Mouse (Mus musculus): Measurements from ENCODE around the gene Taf10.
"Not testable (repeated sequence)": the region's sequence is repeated elsewhere in the genome, so short reads cannot be mapped to it uniquely, and the experiment has no call there.

Gene Taf10

GRCm38 (mm10) chr7:105737648-105738047 lies 6.5 kb downstream of the Taf10 start:
- POLR2A ChIA-PET, result interaction anchor here in 3 of 4 experiments (0.6 to 10.9 kb wide), 13 partner anchors 10 to 1801 kb away, joined by 3 to 185 read pairs (median 12); partner anchors contain the start of genes Tpp1 (in 3 of the 3), Mrpl17 (in 2 of the 3), Arfip2 (in 1 of the 3) and Dnhd1 (in 1 of the 3)
- CTCF ChIA-PET, result interaction anchor here in 2 of 4 experiments (0.7 to 1.6 kb wide), 3 partner anchors 11 to 329 kb away, joined by 4 to 10 read pairs (median 7); partner anchors contain the start of gene Mrpl17 (in 1 of the 2)

GRCm38 (mm10) chr7:105736911-105737521 lies 7.1 kb downstream of the Taf10 start, which contains the start of gene Rrp8:
Gene Rrp8, minus strand, starts transcription at chr7:105737385.
- POLR2A ChIA-PET, result interaction anchor here (0.6 to 10.9 kb wide), 24 partner anchors 7 to 1857 kb away, joined by 3 to 185 read pairs (median 8); partner anchors contain the start of genes Tpp1 (in 4 of the 4), Mrpl17 (in 3 of the 4), Arfip2 (in 2 of the 4) and Gm45799 (in 2 of the 4)
- CTCF ChIA-PET, result interaction anchor here in 2 of 4 experiments (0.7 to 1.6 kb wide), 4 partner anchors 10 to 328 kb away, joined by 4 to 10 read pairs (median 8); partner anchors contain the start of genes Dnhd1 (in 1 of the 2) and Mrpl17 (in 1 of the 2)

DNA sequence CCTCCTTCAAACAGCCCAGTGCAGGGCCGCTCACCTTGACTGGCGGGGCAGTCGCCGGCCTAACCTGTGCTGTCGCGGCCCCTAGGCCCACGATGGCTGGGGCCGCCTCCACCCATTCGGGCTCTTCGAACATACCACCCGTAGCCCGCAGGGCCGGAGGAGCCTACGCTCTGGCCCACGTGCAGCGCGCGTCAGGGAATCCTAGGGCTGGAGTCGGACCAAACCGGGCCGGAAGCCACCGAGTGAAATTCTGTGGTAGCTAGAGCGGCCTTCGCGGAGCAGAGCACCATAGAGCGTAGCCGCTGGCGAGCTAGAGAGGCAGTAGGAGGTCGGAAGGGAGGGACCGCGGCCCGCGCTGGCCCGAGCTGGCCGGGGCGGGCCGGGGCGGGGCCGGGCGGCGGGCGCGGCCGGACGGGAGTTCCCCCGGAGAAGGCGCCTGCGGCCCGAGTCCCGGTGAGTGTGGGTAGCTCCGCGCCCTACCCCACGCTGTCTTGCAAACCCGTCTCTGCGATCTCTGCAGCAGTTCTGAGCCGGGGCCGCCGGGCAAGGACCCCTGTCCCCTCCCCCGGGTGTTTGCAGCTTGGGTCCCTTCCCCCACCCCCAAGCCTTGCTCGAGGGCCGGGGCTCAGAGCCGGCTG lies 7.8 kb downstream of the Taf10 start, which contains the start of gene Ilk:
TSS of gene Ilk (plus strand) at position 329 of the 638 bp plus-strand sequence.
- POLR2A ChIA-PET, result interaction anchor here (0.6 to 10.9 kb wide), 25 partner anchors 8 to 1858 kb away, joined by 3 to 185 read pairs (median 8); partner anchors contain the start of genes Tpp1 (in 4 of the 4), Mrpl17 (in 3 of the 4), Arfip2 (in 2 of the 4) and Dnhd1 (in 2 of the 4)
- CTCF ChIA-PET, result interaction anchor here in 1 of 4 experiments (1.2 to 1.6 kb wide), 3 partner anchors 10 to 85 kb away, joined by 4 to 9 read pairs (median 7); partner anchors contain the start of genes Dnhd1 and Mrpl17

DNA sequence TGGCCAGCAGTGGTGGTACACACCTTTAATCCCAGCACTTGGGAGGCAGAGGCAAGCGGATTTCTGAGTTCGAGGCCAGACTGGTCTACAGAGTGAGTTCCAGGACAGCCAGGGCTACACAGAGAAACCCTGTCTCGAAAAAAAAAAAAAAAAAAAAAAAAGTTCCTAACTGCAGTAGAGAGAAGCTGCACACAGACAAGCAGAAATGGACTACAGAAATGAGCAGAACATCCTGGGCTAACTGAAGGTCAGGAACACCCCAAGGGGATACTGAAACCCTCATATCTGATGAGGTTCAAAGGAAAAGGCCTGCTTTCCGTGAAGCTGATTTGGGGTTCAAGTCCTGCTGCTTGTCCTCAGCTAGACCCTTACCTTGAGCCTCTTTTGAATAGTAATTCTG lies 8.7 kb downstream of the Taf10 start:
- POLR2A ChIA-PET, result interaction anchor here (0.7 to 10.9 kb wide), 18 partner anchors 9 to 1859 kb away, joined by 3 to 185 read pairs (median 10); partner anchors contain the start of genes Tpp1 (in 4 of the 4), Mrpl17 (in 3 of the 4), Taf10 (in 3 of the 4) and Arfip2 (in 2 of the 4)
- CTCF ChIA-PET, result not testable (repeated sequence)

DNA sequence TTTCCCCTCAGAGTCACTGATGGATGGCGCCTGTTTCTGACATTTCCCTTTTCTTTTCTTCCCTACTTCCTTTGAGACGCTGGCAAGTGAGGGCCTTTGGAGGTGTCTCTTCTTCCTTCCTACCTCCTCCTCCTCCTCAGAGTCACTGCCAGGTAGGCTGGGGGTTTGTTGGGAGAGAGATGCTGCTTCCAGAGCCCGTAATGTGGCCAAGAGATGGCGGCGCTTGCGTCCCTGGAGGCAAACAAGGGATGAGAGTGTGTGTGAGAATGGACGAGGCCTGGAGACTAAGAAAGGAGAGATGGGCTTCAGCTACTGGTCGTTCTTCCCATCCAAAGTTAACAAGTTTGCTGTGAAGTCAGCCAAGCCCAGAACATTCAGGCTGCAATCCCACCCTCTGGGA lies 9.3 kb downstream of the Taf10 start:
- CTCF ChIA-PET, result no interaction called here
- POLR2A ChIA-PET, result interaction anchor here in 3 of 4 experiments (2.8 to 10.9 kb wide), 4 partner anchors 9 to 20 kb away, joined by 15 to 185 read pairs (median 46); partner anchors contain the start of genes Tpp1 (in 3 of the 3) and Taf10 (in 1 of the 3)

DNA sequence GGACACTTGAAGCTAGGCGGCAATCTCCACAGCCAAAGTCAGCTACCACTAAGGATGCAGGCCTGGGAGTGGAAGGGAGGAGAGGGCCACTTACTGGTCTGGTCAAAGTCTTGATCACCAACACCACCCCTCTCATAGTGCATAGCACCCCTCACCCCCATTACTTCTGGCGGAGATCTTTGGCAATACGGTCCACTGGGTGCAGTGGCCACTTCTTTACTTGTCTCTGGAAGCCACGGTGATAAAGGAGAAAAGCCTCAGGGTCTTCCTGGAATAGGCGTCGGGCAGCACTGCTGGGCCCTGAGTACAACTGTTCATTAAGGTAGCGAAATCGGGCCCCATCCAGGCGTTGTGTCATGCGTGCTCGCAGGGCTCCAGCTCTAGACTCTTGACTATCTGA lies 10.3 kb downstream of the Taf10 start:
- POLR2A ChIA-PET, result interaction anchor here in 2 of 4 experiments (1.4 to 10.9 kb wide), 5 partner anchors 10 to 28 kb away, joined by 3 to 185 read pairs (median 15); partner anchors contain the start of genes Taf10 (in 2 of the 2) and Tpp1 (in 2 of the 2)

GRCm38 (mm10) chr7:105728701-105729428 lies 15.3 kb downstream of the Taf10 start:
- ChIA-PET POLR2A (interaction anchor here in 2 of 4 experiments (0.6 to 3.8 kb wide), 3 partner anchors 11 to 82 kb away, joined by 3 to 15 read pairs (median 4); partner anchors contain the start of gene Mrpl17 (in 1 of the 2)), CTCF (interaction anchor here in 1 of 4 experiments (1.1 kb wide), 1 partner anchor 14 kb away, joined by 3 read pairs; no protein-coding TSS in a partner anchor)

More for the DNA sequence above, 10.3 kb downstream of the Taf10 start:
- CTCF ChIA-PET, result no interaction called here

GRCm38 (mm10) chr7:105726980-105727325 lies 17.2 kb downstream of the Taf10 start:
- CTCF ChIA-PET, result interaction anchor here in 3 of 4 experiments (0.6 to 1.5 kb wide), 16 partner anchors 10 to 444 kb away, joined by 3 to 7 read pairs (median 4); partner anchors contain the start of genes Mrpl17 (in 2 of the 3), Taf10 (in 2 of the 3), Dnhd1 (in 1 of the 3) and Ilk (in 1 of the 3)
- POLR2A ChIA-PET, result interaction anchor here in 3 of 4 experiments (0.6 to 3.8 kb wide), 15 partner anchors 9 to 336 kb away, joined by 3 to 15 read pairs (median 4); partner anchors contain the start of genes Tpp1 (in 3 of the 3), Rrp8 (in 2 of the 3), Dnhd1 (in 1 of the 3) and Ilk (in 1 of the 3)

DNA sequence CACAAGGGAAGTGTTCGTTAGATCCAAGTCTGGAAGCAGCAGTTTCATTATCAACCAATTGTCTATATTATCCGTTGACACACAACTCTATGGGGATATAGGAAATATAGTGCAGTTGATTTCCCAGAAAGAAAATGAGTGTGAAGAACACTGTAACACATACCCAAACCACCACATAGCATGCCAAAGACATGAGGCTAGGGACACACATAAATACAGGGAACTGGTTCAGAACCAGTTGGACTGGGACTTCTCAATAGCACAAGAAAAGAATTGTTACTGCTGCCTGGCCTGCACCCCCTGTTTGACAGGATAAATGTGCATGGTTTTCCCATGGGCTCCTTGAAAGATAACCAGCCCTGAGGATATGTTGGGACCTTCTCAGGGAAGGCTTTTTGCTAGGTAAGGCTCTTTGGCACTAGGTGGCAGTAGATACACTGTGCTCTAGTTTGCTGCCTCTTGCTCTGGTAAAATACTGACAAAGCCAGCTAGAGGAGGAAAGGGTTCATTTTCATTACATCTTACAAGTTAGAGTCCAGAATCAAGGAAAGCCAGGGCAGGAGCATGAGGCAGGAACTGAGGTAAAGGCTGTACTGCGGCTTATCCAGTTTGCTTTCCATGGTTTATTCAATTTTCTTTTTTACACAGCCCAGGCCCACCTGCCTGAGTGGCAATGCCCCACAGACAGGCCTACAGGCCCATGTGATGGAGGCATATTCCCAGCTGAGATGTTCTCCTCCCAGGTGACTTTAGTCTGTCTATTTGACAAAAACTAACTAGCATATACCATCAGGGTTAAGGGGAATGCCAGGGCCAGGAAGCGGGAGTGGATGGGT lies 17.8 kb downstream of the Taf10 start:
- ChIA-PET POLR2A (interaction anchor here in 3 of 4 experiments (0.6 to 3.8 kb wide), 12 partner anchors 10 to 326 kb away, joined by 3 to 15 read pairs (median 4); partner anchors contain the start of genes Tpp1 (in 3 of the 3), Dnhd1 (in 1 of the 3), Ilk (in 1 of the 3) and Mrpl17 (in 1 of the 3)), CTCF (interaction anchor here in 3 of 4 experiments (0.6 to 1.5 kb wide), 12 partner anchors 11 to 443 kb away, joined by 3 to 7 read pairs (median 4); partner anchors contain the start of genes Mrpl17 (in 2 of the 3), Dnhd1 (in 1 of the 3), Ilk (in 1 of the 3) and Rrp8 (in 1 of the 3))

- CTCF ChIA-PET, result interaction anchor here in 1 of 4 experiments (1.6 kb wide), 1 partner anchor 71 kb away, joined by 6 read pairs; the partner anchor contains the start of gene Dnhd1
- POLR2A ChIA-PET, result interaction anchor here in 2 of 4 experiments (0.5 to 1.0 kb wide), 2 partner anchors 86 to 88 kb away, joined by 3 to 5 read pairs; no protein-coding TSS in a partner anchor
Measured at GRCm38 (mm10) chr7:105721916-105722315, 22.2 kb downstream of the Taf10 start.

GRCm38 (mm10) chr7:105715366-105715765 lies 28.8 kb downstream of the Taf10 start:
- ChIA-PET POLR2A (interaction anchor here in 2 of 4 experiments (0.6 to 1.4 kb wide), 2 partner anchors 95 to 379 kb away, joined by 3 to 5 read pairs; partner anchors contain the start of gene Mrpl17 (in 1 of the 2)), CTCF (interaction anchor here in 2 of 4 experiments (0.7 to 1.0 kb wide), 3 partner anchors 14 to 92 kb away, joined by 3 read pairs; no protein-coding TSS in a partner anchor)

DNA sequence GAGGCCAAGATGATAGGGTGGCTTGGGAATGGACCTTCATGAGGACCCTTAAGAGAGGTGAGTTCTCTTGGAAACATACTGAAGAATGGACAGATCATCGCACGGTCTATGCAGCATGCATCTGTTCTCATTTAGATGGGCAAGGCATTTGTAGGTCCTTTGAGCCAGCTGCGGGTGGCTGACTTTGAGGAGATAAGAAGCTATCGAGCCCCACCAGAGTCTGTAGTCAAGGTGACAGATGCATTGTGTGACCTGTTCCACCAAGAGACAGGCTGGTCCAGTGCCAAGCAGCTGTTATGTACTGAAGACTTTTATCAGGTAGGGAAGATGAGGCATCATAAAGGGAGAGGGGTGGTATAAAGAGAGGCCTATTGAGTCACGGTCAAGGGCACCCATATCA lies 35.4 kb downstream of the Taf10 start:
- ChIA-PET CTCF (interaction anchor here in 1 of 4 experiments (0.7 kb wide), 1 partner anchor 24 kb away, joined by 5 read pairs; no protein-coding TSS in a partner anchor), POLR2A (no interaction called here)

- ChIA-PET CTCF (interaction anchor here in 1 of 4 experiments (1.4 kb wide), 1 partner anchor 53 kb away, joined by 3 read pairs; the partner anchor contains the start of gene Dnhd1), POLR2A (no interaction called here)
Measured at GRCm38 (mm10) chr7:105703816-105704215, 40.3 kb downstream of the Taf10 start.

- ChIA-PET CTCF (no interaction called here), POLR2A (no interaction called here)
Measured at GRCm38 (mm10) chr7:105703184-105703583, 41.0 kb downstream of the Taf10 start.

GRCm38 (mm10) chr7:105690875-105691274 lies 53.3 kb downstream of the Taf10 start:
- ChIA-PET CTCF (interaction anchor here in 1 of 4 experiments (0.6 kb wide), 1 partner anchor 143 kb away, joined by 10 read pairs; no protein-coding TSS in a partner anchor), POLR2A (no interaction called here)

All from embryonic stem cell, embryonic (primary cell).